Mouse (Mus musculus) G1E (cell line): ENCODE measurements around the gene Tjp3. TPM values are rescaled to one million over a fixed set of nuclear protein-coding genes. Genes with fewer than 3 reads are reported as not detected.

Experiments
- ATAC-seq: 2 replicates; pipeline ENCODE4 v1.8.0; 2016; ENCODE audit warnings: mild to moderate bottlenecking; ENCODE audit not compliant: insufficient number of reproducible peaks, poor library complexity, low FRiP score, severe bottlenecking; ENCODE audit errors: extremely low read depth
- DNase-seq: peaks from one replicate; pipeline ENCODE4 v3.0.0; 2012; ENCODE audit warnings: low spot score
- H3K27me3 ChIP-seq: 2 replicates; pipeline ENCODE4 v1.6.1; 2012; ENCODE audit warnings: mild to moderate bottlenecking, low read length, inconsistent platforms; ENCODE audit not compliant: insufficient read depth
- H3K36me3 ChIP-seq: replicated peaks from 2 replicates; pipeline ENCODE3; 2012; ENCODE audit warnings: mild to moderate bottlenecking, inconsistent platforms
- H3K4me1 ChIP-seq: 2 replicates; pipeline ENCODE4 v1.6.1; 2012; ENCODE audit warnings: low read depth, low read length, inconsistent platforms, mixed read lengths; ENCODE audit not compliant: insufficient read depth
- H3K4me3 ChIP-seq: 2 replicates; pipeline ENCODE4 v1.5.1; 2012; ENCODE audit warnings: low read depth, mild to moderate bottlenecking, inconsistent platforms, low read length, moderate library complexity, mixed read lengths
- H3K9me3 ChIP-seq: replicated peaks from 2 replicates; pipeline ENCODE4 v1.6.1; 2012; ENCODE audit warnings: inconsistent platforms
- CTCF ChIP-seq: IDR thresholded peaks from 2 replicates; pipeline ENCODE4 v1.5.1; 2012; ENCODE audit warnings: low read depth, low read length, inconsistent platforms, mixed read lengths
- GATA1 ChIP-seq: IDR thresholded peaks from 2 replicates; pipeline ENCODE4 v1.6.1; 2012; ENCODE audit warnings: borderline replicate concordance, low read length, inconsistent platforms, mixed read lengths
- GATA2 ChIP-seq: IDR thresholded peaks from 2 replicates; pipeline ENCODE4 v1.6.1; 2012; ENCODE audit warnings: low read depth, low read length, inconsistent platforms, borderline replicate concordance
- POLR2AphosphoS5 ChIP-seq: IDR thresholded peaks from 2 replicates; pipeline ENCODE4 v1.6.1; 2012; ENCODE audit warnings: low read depth, low read length, inconsistent platforms; ENCODE audit not compliant: insufficient replicate concordance
- TAL1 ChIP-seq: conservative IDR thresholded peaks from 2 replicates; pipeline ENCODE4 v1.6.1; 2012; ENCODE audit warnings: low read depth, low read length, inconsistent platforms, mixed read lengths
- polyA plus RNA-seq: library from polyadenylated mRNA; stranded (reverse); fragments of >175 nt; gene quantifications from 2 replicates; pipeline ENCODE4 v1.2.3, GENCODE M21; 2012
- total RNA-seq, 2 experiments: library from RNA; stranded (forward) in 1 of 2; stranded (reverse) in 1 of 2; fragments of 200-1000 nt in 1 of 2; fragments of >200 nt in 1 of 2; fragmentation: Nextera tagmentation in 1 of 2; gene quantifications; 2 replicates each; pipeline ENCODE4 v1.2.3; 2014 to 2017

Tjp3 gene
- total and polyA plus RNA-seq, 3 experiments, result 1.4 to 1.8 TPM; not detected in 1

- Histone ChIP-seq H3K27me3 (peaks cover 9% of the 10 kb centered on the region; the same call in 1 of the 2 replicates), H3K4me1 (peaks cover 91% of the 10 kb centered on the region), H3K36me3 (peaks cover 44% of the 10 kb centered on the region), H3K4me3 (peak overlapping the region; percentile 88), H3K9me3 (no peaks in the 10 kb centered on the region)
- ATAC-seq, result no peak
- no peak for TF ChIP-seq CTCF
- TF ChIP-seq GATA2, result no peak
- TF ChIP-seq POLR2AphosphoS5, result no peak
- TF ChIP-seq TAL1, result no peak
- TF ChIP-seq GATA1, result no peak
- no peak for DNase-seq
These were observed 2.1 kb upstream of the Tjp3 start for GRCm38 (mm10) chr10:81293334-81294030.

- peaks cover 15% of the 10 kb centered on the region; the same call in 1 of the 2 replicates for H3K27me3 ChIP-seq
- peaks cover 90% of the 10 kb centered on the region for H3K4me1 ChIP-seq
- TF ChIP-seq TAL1 (no peak), GATA1 (no peak), POLR2AphosphoS5 (peak; percentile 76; the same call in 1 of the 2 replicates), GATA2 (no peak), CTCF (peak; percentile 81)
- H3K36me3 ChIP-seq, result peaks cover 36% of the 10 kb centered on the region
- DNase-seq (peak; percentile 84), ATAC-seq (peak; percentile 92)
- no peaks in the 10 kb centered on the region for H3K9me3 ChIP-seq
- peak within 1 kb of the TSS; percentile 88 for H3K4me3 ChIP-seq
These were observed 1.4 kb upstream of the Tjp3 start, which contains the start of gene Pip5k1c for GRCm38 (mm10) chr10:81292554-81293333. TSS of gene Pip5k1c (plus strand) at chr10:81292963.

- ATAC-seq (no peak), DNase-seq (no peak)
- TF ChIP-seq POLR2AphosphoS5 (no peak), GATA2 (no peak), GATA1 (no peak), TAL1 (no peak), CTCF (no peak)
- Histone ChIP-seq H3K9me3 (no peaks in the 10 kb centered on the region), H3K4me3 (peak overlapping the region; percentile 57; the same call in 1 of the 2 replicates), H3K27me3 (peaks cover 15% of the 10 kb centered on the region; the same call in 1 of the 2 replicates), H3K36me3 (peaks cover 20% of the 10 kb centered on the region), H3K4me1 (peaks cover 83% of the 10 kb centered on the region)
These were observed 502 bp downstream of the Tjp3 start for GRCm38 (mm10) chr10:81290698-81291460.

GRCm38 (mm10) chr10:81289811-81290210, 1.6 kb downstream of the Tjp3 start:
- H3K4me3 ChIP-seq, result no peak overlapping the region
- no peaks in the 10 kb centered on the region for H3K9me3 ChIP-seq
- H3K36me3 ChIP-seq, result peaks cover 9% of the 10 kb centered on the region
- ATAC-seq (no peak), DNase-seq (no peak)
- no peak for TF ChIP-seq GATA1
- no peak for TF ChIP-seq TAL1
- TF ChIP-seq GATA2, result no peak
- no peak for TF ChIP-seq POLR2AphosphoS5
- TF ChIP-seq CTCF, result no peak
- H3K27me3 ChIP-seq, result peaks cover 23% of the 10 kb centered on the region
- H3K4me1 ChIP-seq, result peaks cover 82% of the 10 kb centered on the region

- Histone ChIP-seq H3K4me1 (peaks cover 82% of the 10 kb centered on the region), H3K36me3 (peaks cover 4% of the 10 kb centered on the region), H3K9me3 (no peaks in the 10 kb centered on the region), H3K4me3 (no peak overlapping the region), H3K27me3 (peaks cover 28% of the 10 kb centered on the region)
- ATAC-seq, result no peak
- no peak for TF ChIP-seq TAL1
- TF ChIP-seq CTCF, result peak; percentile 77
- DNase-seq, result peak; percentile 51
These were observed 2.1 kb downstream of the Tjp3 start for GRCm38 (mm10) chr10:81289278-81289677.

GRCm38 (mm10) chr10:81288601-81289000, 2.8 kb downstream of the Tjp3 start:
- no peak for DNase-seq
- H3K36me3 ChIP-seq, result no peaks in the 10 kb centered on the region
- no peak overlapping the region for H3K4me3 ChIP-seq
- TF ChIP-seq GATA1 (no peak), CTCF (peak; percentile 61), TAL1 (no peak)
- ATAC-seq, result no peak
- H3K27me3 ChIP-seq, result peaks cover 35% of the 10 kb centered on the region
- H3K4me1 ChIP-seq, result peaks cover 78% of the 10 kb centered on the region
- H3K9me3 ChIP-seq, result no peaks in the 10 kb centered on the region
